Mouse (Mus musculus) ES-CJ7 (cell line): Measurements from ENCODE around the gene Gys2.

ENCODE experiments used
- DNase-seq: peaks from one replicate; pipeline ENCODE4 v3.0.0; 2011; ENCODE audit warnings: low read depth, low spot score

Gene Gys2

GRCm38 (mm10) chr6:142377081-142377480, 95.8 kb downstream of the Gys2 start:
- no peak for DNase-seq
